ENCODE assay signal across 8 mouse cellular contexts in genomic region chr7:13034148-13034977, GRCm38 (mm10). TPM values are rescaled to one million over a fixed set of nuclear protein-coding genes. Genes with fewer than 3 reads are reported as not detected.
DNase-seq lines count a peak whose midpoint lies in the region; ATAC-seq and TF ChIP-seq lines count a peak whose summit lies in the region.

Gene Chmp2a, minus strand, starts transcription at chr7:13034807.

- H3K4me1 ChIP-seq in MEL (ENCODE audit: control insufficient read depth in 1 of 2, insufficient read depth in 2 of 2, low read length in 2 of 2): peaks cover 2 to 26% of the 10 kb centered on the region in 2 experiments; a peak in 3 of 4 replicates
- peaks cover 61% of the 10 kb centered on the region for H3K4me1 ChIP-seq in hindbrain, embryonic 10.5 days (replicated peaks)
- H3K4me1 ChIP-seq in lung, postnatal 0 days (ENCODE audit: insufficient read depth, low read depth, low read length): peaks cover 29% of the 10 kb centered on the region

- H3K27ac ChIP-seq in MEL (ENCODE audit: control insufficient read depth, low read depth, low read length): peak within 1 kb of the TSS; percentile 86
- H3K27ac ChIP-seq in hindbrain, embryonic 10.5 days: peak within 1 kb of the TSS; percentile 91
- peak within 1 kb of the TSS; percentile 95 for H3K27ac ChIP-seq in lung, postnatal 0 days (ENCODE audit: low read length)

- peak within 1 kb of the TSS; percentile 76 for H3K9ac ChIP-seq in MEL (ENCODE audit: control insufficient read depth, low read depth, low read length, poor library complexity, severe bottlenecking)
- H3K9ac ChIP-seq in lung, postnatal 0 days (replicated peaks; ENCODE audit: low read depth): peak within 1 kb of the TSS; percentile 86

- H3K9me3 ChIP-seq in MEL (replicated peaks; ENCODE audit: insufficient read depth, low read length): no peaks in the 10 kb centered on the region
- H3K9me3 ChIP-seq in hindbrain, embryonic 10.5 days: peaks cover 3% of the 10 kb centered on the region; the same call in 1 of the 2 replicates
- H3K9me3 ChIP-seq in lung, postnatal 0 days (ENCODE audit: low read length): no peaks in the 10 kb centered on the region

- peak; percentile 98 for DNase-seq in MEL (ENCODE audit: low read depth, low spot score)
- peak; percentile 97 for DNase-seq in cerebellum, adult 8-10 months
- DNase-seq in hindbrain, embryonic 10.5 days (ENCODE audit: low spot score): peak; percentile 98
- peak; percentile 98 for DNase-seq in layer of hippocampus, adult 9-11 months
- DNase-seq in lung, postnatal 0 days (ENCODE audit: low spot score): peak; percentile 99
- DNase-seq in ovary, postnatal 14 days (ENCODE audit: low spot score): peak; percentile 94
- peak; percentile 98 for DNase-seq in thymus, postnatal 14 days

- H3K4me2 ChIP-seq in lung, postnatal 0 days (replicated peaks; ENCODE audit: low read depth, low read length): peak within 1 kb of the TSS; percentile 89

- peak in 1 of 2 experiments; percentile 52; a peak in 2 of 4 replicates for TF ChIP-seq EP300 in MEL (IDR thresholded peaks at IDR 0.05; ENCODE audit: low read depth in 1 of 2, low read length in 2 of 2)
- TF ChIP-seq EP300 in lung, postnatal 0 days (IDR thresholded peaks at IDR 0.05): 0 out of 2 replicates have a peak, but pooled peaks have one; percentile 41

- H3K79me2 ChIP-seq in MEL (ENCODE audit: control insufficient read depth, insufficient read depth, low read length, poor library complexity): peaks cover 25% of the 10 kb centered on the region

- no peak for TF ChIP-seq CTCF in MEL (IDR thresholded peaks at IDR 0.05 in 2 of 3, conservative IDR thresholded peaks at IDR 0.05 in 1 of 3; ENCODE audit: control insufficient read depth in 1 of 3, insufficient read depth in 1 of 3, low read depth in 2 of 3, low read length in 3 of 3, poor library complexity in 1 of 3, severe bottlenecking in 1 of 3)
- TF ChIP-seq CTCF in lung, postnatal 0 days (IDR thresholded peaks at IDR 0.05): no peak

- TF ChIP-seq POLR2A in MEL (IDR thresholded peaks at IDR 0.05; ENCODE audit: control insufficient read depth in 1 of 2, insufficient read depth in 1 of 2, low read depth in 1 of 2, low read length in 2 of 2, poor library complexity in 1 of 2): peak; percentile 37 to 93; a peak in 3 of 4 replicates

- peak; percentile 71 for ATAC-seq in frontal cortex, adult (ENCODE audit: low TSS enrichment)
- ATAC-seq in lung, postnatal 0 days: peak; percentile 82

- no peaks in the 10 kb centered on the region for H3K27me3 ChIP-seq in MEL (ENCODE audit: control insufficient read depth in 1 of 2, insufficient read depth in 2 of 2, low read length in 2 of 2)
- no peaks in the 10 kb centered on the region for H3K27me3 ChIP-seq in hindbrain, embryonic 10.5 days (ENCODE audit: insufficient read depth, poor library complexity, severe bottlenecking)
- H3K27me3 ChIP-seq in lung, postnatal 0 days (replicated peaks; ENCODE audit: insufficient read depth, low read length): no peaks in the 10 kb centered on the region

- H3K4me3 ChIP-seq in MEL (ENCODE audit: control insufficient read depth in 1 of 2, insufficient read depth in 1 of 2, low read depth in 2 of 2, low read length in 2 of 2): peak within 1 kb of the TSS; percentile 58 to 77
- peak within 1 kb of the TSS; percentile 66 for H3K4me3 ChIP-seq in hindbrain, embryonic 10.5 days
- H3K4me3 ChIP-seq in lung, postnatal 0 days (ENCODE audit: low read depth, low read length): peak within 1 kb of the TSS; percentile 72

- TF ChIP-seq RAD21 in MEL (IDR thresholded peaks at IDR 0.05; ENCODE audit: low read depth, low read length): no peak

- peaks cover 1 to 7% of the 10 kb centered on the region in 2 experiments; a peak in 3 of 4 replicates for H3K36me3 ChIP-seq in MEL (ENCODE audit: control insufficient read depth in 1 of 2, insufficient read depth in 2 of 2, low read length in 2 of 2)
- H3K36me3 ChIP-seq in hindbrain, embryonic 10.5 days: peaks cover 64% of the 10 kb centered on the region
- peaks cover 24% of the 10 kb centered on the region for H3K36me3 ChIP-seq in lung, postnatal 0 days (ENCODE audit: insufficient read depth, low read length)

- WGBS in hindbrain, embryonic 10.5 days: 1% methylated on average over 45 of the region's 45 CpGs
- WGBS in lung, postnatal 0 days: under 1% methylated on average over 45 of the region's 45 CpGs

TF ChIP-seq in MEL, 35 proteins besides CTCF, POLR2A, EP300 and RAD21:
- TF ChIP-seq TCF12 (IDR thresholded peaks at IDR 0.05; ENCODE audit: low read depth, low read length) (peak; percentile 53), ZC3H11A (IDR thresholded peaks at IDR 0.05; ENCODE audit: low read depth, low read length) (no peak), MAFK (IDR thresholded peaks at IDR 0.05; ENCODE audit: borderline replicate concordance, low read depth, low read length) (no peak), SIN3A (IDR thresholded peaks at IDR 0.05; ENCODE audit: low read length) (peak; percentile 90), MAX (IDR thresholded peaks at IDR 0.05; ENCODE audit: low read length) (peak; percentile 73; the same call in 1 of the 2 replicates), MEF2A (IDR thresholded peaks at IDR 0.05; ENCODE audit: extremely low read depth, insufficient replicate concordance, low read depth, low read length, poor library complexity, severe bottlenecking) (no peak), BHLHE40 (IDR thresholded peaks at IDR 0.05; ENCODE audit: borderline replicate concordance, low read depth, low read length) (peak; percentile 29; the same call in 1 of the 2 replicates), KAT2A (conservative IDR thresholded peaks at IDR 0.05; ENCODE audit: low read depth, low read length) (peak; percentile 78), NRF1 (IDR thresholded peaks at IDR 0.05; ENCODE audit: insufficient read depth, low read depth, low read length, poor library complexity, severe bottlenecking) (peak; percentile 99), RCOR1 (IDR thresholded peaks at IDR 0.05; ENCODE audit: low read depth, low read length) (peak; percentile 59; the same call in 1 of the 2 replicates), ZKSCAN1 (IDR thresholded peaks at IDR 0.05; ENCODE audit: low read depth, low read length) (peak; percentile 73; the same call in 1 of the 2 replicates), USF2 (IDR thresholded peaks at IDR 0.05; ENCODE audit: borderline replicate concordance in 1 of 2, insufficient read depth in 1 of 2, low read depth in 1 of 2, low read length in 2 of 2) (no peak), MYC (IDR thresholded peaks at IDR 0.05; ENCODE audit: low read depth, low read length) (peak; percentile 43; the same call in 1 of the 2 replicates), MYB (IDR thresholded peaks at IDR 0.05; ENCODE audit: low read depth, low read length) (peak; percentile 59), POLR2AphosphoS5 (IDR thresholded peaks at IDR 0.05; ENCODE audit: borderline replicate concordance, low read depth, low read length) (peak; percentile 77; the same call in 1 of the 2 replicates), CHD2 (IDR thresholded peaks at IDR 0.05; ENCODE audit: low read length) (peak; percentile 85), MAZ (IDR thresholded peaks at IDR 0.05; ENCODE audit: low read depth, low read length) (peak; percentile 93), MXI1 (IDR thresholded peaks at IDR 0.05; ENCODE audit: low read depth, low read length) (peak; percentile 76), CHD1 (IDR thresholded peaks at IDR 0.05; ENCODE audit: low read depth, low read length) (no peak), NELFE (IDR thresholded peaks at IDR 0.05; ENCODE audit: low read depth, low read length) (peak; percentile 75), ELF1 (IDR thresholded peaks at IDR 0.05; ENCODE audit: low read depth, low read length) (peak; percentile 99), SMC3 (IDR thresholded peaks at IDR 0.05; ENCODE audit: low read depth, low read length) (peak; percentile 33; the same call in 1 of the 2 replicates), JUND (IDR thresholded peaks at IDR 0.05; ENCODE audit: low read depth, low read length) (no peak), UBTF (IDR thresholded peaks at IDR 0.05; ENCODE audit: borderline replicate concordance, insufficient read depth, low read depth, low read length) (no peak), USF1 (IDR thresholded peaks at IDR 0.05; ENCODE audit: low read depth, low read length) (peak; percentile 59; the same call in 1 of the 2 replicates), POLR2AphosphoS2 (IDR thresholded peaks at IDR 0.05; ENCODE audit: low read length) (peak; percentile 100), E2F4 (IDR thresholded peaks at IDR 0.05; ENCODE audit: borderline replicate concordance, low read depth, low read length) (peak; percentile 57; the same call in 1 of the 2 replicates), TAL1 (IDR thresholded peaks at IDR 0.05; ENCODE audit: low read length) (no peak), HCFC1 (IDR thresholded peaks at IDR 0.05; ENCODE audit: low read depth, low read length) (peak; percentile 96), ETS1 (IDR thresholded peaks at IDR 0.05; ENCODE audit: low read depth, low read length) (peak; percentile 63), ZNF384 (IDR thresholded peaks at IDR 0.05; ENCODE audit: low read depth, low read length) (no peak), GATA1 (IDR thresholded peaks at IDR 0.05; ENCODE audit: low read depth, low read length) (no peak), TBP (IDR thresholded peaks at IDR 0.05; ENCODE audit: low read depth, low read length) (peak; percentile 71; the same call in 1 of the 2 replicates), GABPA (IDR thresholded peaks at IDR 0.05; ENCODE audit: low read depth, low read length) (no peak), ZMIZ1 (IDR thresholded peaks at IDR 0.05; ENCODE audit: low read depth, low read length) (peak; percentile 99)

RNA-seq across cellular contexts. Expression of gene Chmp2a, which starts in this region (rescaled TPM):
- 94.9 and 100 TPM in 2 replicates for total RNA-seq in MEL (2012; rRNA removed)
- 100 to 1,000 TPM in 1 of 2 experiments, not detected in 1; 180 TPM for polyA plus RNA-seq in MEL (2012; ENCODE audit: insufficient read depth in 1 of 2, insufficient read length in 2 of 2, low read depth in 1 of 2, low replicate concordance in 2 of 2, missing spikeins in 1 of 2)
- polyA plus RNA-seq in hindbrain, embryonic 10.5 days (2016; fragmentation: Nextera tagmentation; extraction: Ambion mirVana): 113 and 144 TPM in 2 replicates
- polyA plus RNA-seq in lung, postnatal 0 days (2015; fragmentation: Nextera tagmentation; extraction: Ambion mirVana): 254 and 264 TPM in 2 replicates

Comparison
In these comparisons a context has a peak if more than half of its experiments do, and no peak if none do; other contexts are left out.
1. Peak in every context shown above with its lines: DNase-seq, ATAC-seq, H3K4me3 ChIP-seq and H3K27ac ChIP-seq.